Mouse (Mus musculus) liver, embryonic 12.5 days (tissue): ENCODE measurements around the gene Prdm1. TPM values are rescaled to one million over a fixed set of nuclear protein-coding genes. Genes with fewer than 3 reads are reported as not detected.

ENCODE experiments used
- ATAC-seq: fragments of 200-750 bp; cut with Nextera tagmentation; 2 replicates; pipeline ENCODE4 v1.8.0; 2017; ENCODE audit warnings: moderate number of reproducible peaks, mild to moderate bottlenecking, moderate library complexity
- H3K27ac ChIP-seq: fragments of 300-500 bp; sonication (generic); 2 replicates; pipeline ENCODE4 v1.5.1; 2016; ENCODE audit warnings: mild to moderate bottlenecking
- H3K27me3 ChIP-seq: fragments of 300-500 bp; sonication (generic); replicated peaks from 2 replicates; pipeline ENCODE4 v1.6.1; 2016; ENCODE audit warnings: mild to moderate bottlenecking, moderate library complexity
- H3K36me3 ChIP-seq: fragments of 300-500 bp; sonication (generic); 2 replicates; pipeline ENCODE4 v1.6.1; 2016; ENCODE audit warnings: mild to moderate bottlenecking, moderate library complexity
- H3K4me1 ChIP-seq: fragments of 300-500 bp; sonication (generic); 2 replicates; pipeline ENCODE4 v1.6.1; 2016
- H3K4me2 ChIP-seq: fragments of 300-500 bp; sonication (generic); 2 replicates; pipeline ENCODE4 v1.6.1; 2016; ENCODE audit warnings: mild to moderate bottlenecking, moderate library complexity
- H3K4me3 ChIP-seq: fragments of 300-500 bp; sonication (generic); 2 replicates; pipeline ENCODE4 v1.5.1; 2016; ENCODE audit warnings: mild to moderate bottlenecking, moderate library complexity
- H3K9ac ChIP-seq: fragments of 300-500 bp; sonication (generic); 2 replicates; pipeline ENCODE4 v1.6.1; 2016; ENCODE audit warnings: mild to moderate bottlenecking, moderate library complexity
- H3K9me3 ChIP-seq: fragments of 300-500 bp; sonication (generic); replicated peaks from 2 replicates; pipeline ENCODE4 v1.6.1; 2016; ENCODE audit warnings: mild to moderate bottlenecking, moderate library complexity
- WGBS: fragments of 180-500 bp; shearing (Covaris S2); methylation state at CpG from one replicate; pipeline ENCODE4 v1.1.7; 2016; ENCODE audit not compliant: insufficient replicate concordance; 5-methylcytosine and 5-hydroxymethylcytosine counted together
- polyA plus RNA-seq: library from polyadenylated mRNA; unstranded; fragments of >200 nt; fragmentation: Nextera tagmentation; extraction: Ambion mirVana; gene quantifications from 2 replicates; pipeline ENCODE4 v1.2.1, GENCODE M21; 2016

Gene Prdm1
- polyA plus RNA-seq, 1 experiment from 2014 or later, result 0.41 TPM

DNA sequence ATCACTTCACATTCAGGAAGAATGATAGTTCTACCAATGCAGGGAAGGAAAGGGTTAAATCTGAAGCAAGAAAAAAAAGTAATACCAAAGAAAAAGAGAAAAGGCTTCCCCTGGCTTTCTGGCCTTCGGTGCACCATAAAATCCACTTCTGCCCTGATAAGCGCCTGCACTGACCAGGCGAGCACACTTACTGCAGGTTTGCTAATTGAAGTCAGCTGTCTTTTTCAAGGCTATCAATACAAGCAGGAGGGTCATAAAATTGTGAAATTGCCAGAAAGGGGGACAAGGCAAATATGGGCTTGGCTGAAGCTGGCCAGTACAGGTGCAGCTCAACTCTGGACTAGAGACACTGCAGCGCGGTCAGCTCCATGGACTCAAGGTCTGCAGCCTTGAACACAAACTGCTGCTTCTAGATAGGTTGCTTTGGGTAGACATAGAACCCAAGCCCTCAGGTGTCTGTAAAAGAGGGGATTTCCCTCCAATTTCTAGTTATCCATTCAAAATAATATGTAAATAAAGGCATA lies 37.3 kb downstream of the Prdm1 start:
- whole genome bisulfite sequencing, result 74% methylated on average over 5 of the region's 5 CpGs
- no peak overlapping the region for H3K27ac ChIP-seq
- ATAC-seq, result no peak

GRCm38 (mm10) chr10:44487132-44487531 lies 41.2 kb downstream of the Prdm1 start:
- Histone ChIP-seq H3K36me3 (no peaks in the 10 kb centered on the region), H3K4me2 (no peak overlapping the region), H3K27me3 (no peaks in the 10 kb centered on the region; the same call in 1 of the 2 replicates), H3K4me3 (no peak overlapping the region), H3K4me1 (no peaks in the 10 kb centered on the region), H3K9me3 (no peaks in the 10 kb centered on the region), H3K9ac (no peak overlapping the region), H3K27ac (no peak overlapping the region)
- ATAC-seq, result no peak
- 80% methylated on average over 10 of the region's 11 CpGs for WGBS

More for the DNA sequence above, 37.3 kb downstream of the Prdm1 start:
- H3K36me3 ChIP-seq, result no peaks in the 10 kb centered on the region
- no peaks in the 10 kb centered on the region; the same call in 1 of the 2 replicates for H3K27me3 ChIP-seq
- H3K4me1 ChIP-seq, result no peaks in the 10 kb centered on the region
- H3K9ac ChIP-seq, result no peak overlapping the region
- H3K4me3 ChIP-seq, result no peak overlapping the region
- H3K4me2 ChIP-seq, result no peak overlapping the region
- no peaks in the 10 kb centered on the region for H3K9me3 ChIP-seq

DNA sequence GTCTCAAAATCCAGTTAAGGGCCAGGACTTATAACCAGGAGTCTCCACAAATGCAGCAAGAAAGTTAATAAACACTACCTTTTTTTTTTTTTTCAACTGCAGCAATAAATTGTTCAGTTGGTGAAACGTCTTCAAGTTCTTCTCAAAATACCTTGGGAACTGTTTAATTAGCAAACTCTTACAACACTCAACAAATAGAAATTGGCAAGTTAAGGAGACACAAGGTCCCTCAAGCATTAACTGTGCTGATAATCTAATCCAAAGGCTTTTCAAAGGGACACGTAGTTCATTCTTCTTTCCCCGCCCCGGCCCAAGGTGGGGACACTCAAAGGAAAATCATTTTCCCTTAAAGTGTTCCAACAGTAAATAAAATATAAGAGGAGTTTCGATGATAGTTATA lies 44.2 kb downstream of the Prdm1 start:
- H3K9me3 ChIP-seq, result no peaks in the 10 kb centered on the region
- no peaks in the 10 kb centered on the region for H3K4me1 ChIP-seq
- no peak overlapping the region for H3K27ac ChIP-seq
- H3K9ac ChIP-seq, result no peak overlapping the region
- H3K4me2 ChIP-seq, result no peak overlapping the region
- WGBS, result 68% methylated on average over 5 of the region's 5 CpGs
- no peak for ATAC-seq
- H3K36me3 ChIP-seq, result no peaks in the 10 kb centered on the region
- H3K27me3 ChIP-seq, result peaks cover 11% of the 10 kb centered on the region
- H3K4me3 ChIP-seq, result no peak overlapping the region

- Histone ChIP-seq H3K9ac (no peak overlapping the region), H3K4me3 (no peak overlapping the region), H3K4me1 (no peaks in the 10 kb centered on the region), H3K27me3 (peaks cover 16% of the 10 kb centered on the region), H3K36me3 (no peaks in the 10 kb centered on the region), H3K27ac (no peak overlapping the region), H3K4me2 (no peak overlapping the region), H3K9me3 (no peaks in the 10 kb centered on the region)
- no peak for ATAC-seq
- 55% methylated on average over 6 of the region's 6 CpGs for WGBS
Observed at GRCm38 (mm10) chr10:44483116-44483515, 45.2 kb downstream of the Prdm1 start.

GRCm38 (mm10) chr10:44481379-44481778 lies 46.9 kb downstream of the Prdm1 start:
- Histone ChIP-seq H3K36me3 (no peaks in the 10 kb centered on the region), H3K27ac (no peak overlapping the region), H3K4me3 (no peak overlapping the region), H3K4me2 (no peak overlapping the region), H3K4me1 (no peaks in the 10 kb centered on the region), H3K9ac (no peak overlapping the region), H3K27me3 (peaks cover 18% of the 10 kb centered on the region), H3K9me3 (no peaks in the 10 kb centered on the region)
- 83% methylated on average over 5 of the region's 5 CpGs for WGBS
- ATAC-seq, result no peak

GRCm38 (mm10) chr10:44479286-44479685 lies 49.0 kb downstream of the Prdm1 start:
- Histone ChIP-seq H3K4me1 (no peaks in the 10 kb centered on the region), H3K4me2 (no peak overlapping the region), H3K36me3 (no peaks in the 10 kb centered on the region), H3K27me3 (peaks cover 18% of the 10 kb centered on the region), H3K4me3 (no peak overlapping the region), H3K27ac (no peak overlapping the region), H3K9ac (no peak overlapping the region), H3K9me3 (no peaks in the 10 kb centered on the region)
- ATAC-seq, result no peak
- 62% methylated on average over 6 of the region's 6 CpGs for WGBS

DNA sequence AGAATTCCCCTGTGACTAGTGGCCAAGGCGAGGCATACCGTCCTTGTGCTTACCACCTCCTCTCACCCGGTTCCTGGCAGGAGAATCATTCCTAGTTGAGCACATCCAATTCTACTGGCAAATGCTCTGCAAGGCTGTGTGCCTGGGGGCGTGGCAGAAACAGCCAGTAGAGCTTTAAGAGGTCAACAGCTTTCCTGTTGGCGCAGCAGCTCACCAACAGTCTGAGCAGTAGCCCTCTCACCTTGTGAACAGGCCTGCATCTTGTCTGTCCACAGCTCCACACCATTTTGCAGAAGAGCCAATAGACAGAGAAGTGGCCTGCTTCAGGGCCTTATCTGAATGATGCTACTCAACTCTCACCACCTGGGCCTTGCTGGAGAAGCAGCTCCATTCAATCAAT lies 50.2 kb downstream of the Prdm1 start:
- Histone ChIP-seq H3K27ac (no peak overlapping the region), H3K9me3 (no peaks in the 10 kb centered on the region), H3K9ac (no peak overlapping the region), H3K36me3 (no peaks in the 10 kb centered on the region), H3K4me2 (no peak overlapping the region), H3K4me1 (no peaks in the 10 kb centered on the region), H3K4me3 (no peak overlapping the region), H3K27me3 (peaks cover 18% of the 10 kb centered on the region)
- WGBS, result 51% methylated on average over 5 of the region's 5 CpGs
- no peak for ATAC-seq

DNA sequence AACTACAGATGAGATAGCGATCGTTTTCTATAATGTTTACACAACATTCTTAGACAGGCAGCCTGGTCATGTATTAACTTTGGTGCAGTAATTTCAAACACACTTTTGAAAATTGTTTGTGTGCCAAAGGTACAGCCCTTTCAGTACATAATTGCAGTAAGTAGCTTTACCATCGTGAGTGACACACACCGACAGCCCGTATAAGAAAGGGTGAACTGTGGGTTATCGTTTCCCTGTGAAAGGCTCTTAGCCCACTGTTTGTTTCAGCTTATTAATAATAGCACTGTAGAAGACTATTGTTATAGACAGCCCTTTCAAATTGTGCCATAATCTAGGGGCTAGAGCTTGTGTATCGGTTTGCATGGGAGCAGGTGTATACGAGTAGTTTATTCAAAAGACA lies 51.1 kb downstream of the Prdm1 start:
- no peak for ATAC-seq
- WGBS, result 80% methylated on average over 8 of the region's 8 CpGs
- H3K4me2 ChIP-seq, result no peak overlapping the region
- peaks cover 18% of the 10 kb centered on the region for H3K27me3 ChIP-seq
- H3K27ac ChIP-seq, result no peak overlapping the region
- H3K36me3 ChIP-seq, result no peaks in the 10 kb centered on the region
- no peak overlapping the region for H3K9ac ChIP-seq
- no peak overlapping the region for H3K4me3 ChIP-seq
- no peaks in the 10 kb centered on the region for H3K9me3 ChIP-seq
- no peaks in the 10 kb centered on the region for H3K4me1 ChIP-seq

- H3K4me3 ChIP-seq, result no peak overlapping the region
- no peaks in the 10 kb centered on the region for H3K9me3 ChIP-seq
- ATAC-seq, result no peak
- H3K27me3 ChIP-seq, result peaks cover 16% of the 10 kb centered on the region
- H3K9ac ChIP-seq, result no peak overlapping the region
- H3K4me2 ChIP-seq, result no peak overlapping the region
- H3K36me3 ChIP-seq, result no peaks in the 10 kb centered on the region
- no peak overlapping the region for H3K27ac ChIP-seq
- H3K4me1 ChIP-seq, result no peaks in the 10 kb centered on the region
- 70% methylated on average over 13 of the region's 13 CpGs for WGBS
Observed at GRCm38 (mm10) chr10:44476523-44476922, 51.8 kb downstream of the Prdm1 start.

DNA sequence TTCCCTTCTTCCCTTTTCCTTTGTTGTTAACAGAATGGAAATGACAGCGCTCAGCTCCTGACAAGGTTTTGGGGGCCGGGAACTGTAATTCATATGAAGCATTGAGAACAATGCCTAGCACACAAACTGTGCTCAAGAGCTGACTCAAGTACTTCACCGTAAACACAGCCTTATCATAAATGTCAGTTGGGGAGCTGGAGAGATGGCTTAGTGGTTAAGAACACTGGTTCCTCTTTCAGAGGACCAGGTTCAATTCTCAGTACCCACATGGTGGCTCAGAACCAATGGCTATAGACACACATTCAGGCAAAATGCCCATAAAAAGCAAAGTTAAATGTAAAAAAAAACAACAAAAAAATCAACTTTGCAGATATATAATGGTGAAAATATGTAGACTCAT lies 52.9 kb downstream of the Prdm1 start:
- no peak overlapping the region for H3K4me2 ChIP-seq
- H3K27ac ChIP-seq, result no peak overlapping the region
- H3K9ac ChIP-seq, result no peak overlapping the region
- H3K27me3 ChIP-seq, result peaks cover 12% of the 10 kb centered on the region; the same call in 1 of the 2 replicates
- WGBS, result 45% methylated on average over 3 of the region's 3 CpGs
- no peak for ATAC-seq
- H3K36me3 ChIP-seq, result no peaks in the 10 kb centered on the region
- no peak overlapping the region for H3K4me3 ChIP-seq
- H3K9me3 ChIP-seq, result no peaks in the 10 kb centered on the region
- no peaks in the 10 kb centered on the region for H3K4me1 ChIP-seq

DNA sequence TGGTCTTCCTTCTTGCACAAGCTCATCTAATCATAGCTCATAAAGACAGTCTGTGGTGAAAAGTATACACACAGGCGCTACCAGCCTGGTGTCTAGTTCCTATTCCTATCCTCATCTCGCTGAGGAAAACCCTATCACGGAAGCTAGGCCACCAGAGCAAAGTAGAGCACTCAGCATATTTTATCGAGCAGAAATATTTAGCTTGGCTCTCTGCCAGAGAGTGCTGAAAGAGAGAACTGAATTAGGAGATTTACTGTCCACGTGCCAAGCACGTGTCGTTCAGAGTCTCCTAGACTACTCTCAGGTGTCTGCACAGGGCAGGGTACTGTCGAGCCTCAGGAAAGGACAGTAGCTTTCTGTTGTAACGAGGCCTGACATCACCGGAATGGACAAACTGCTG lies 54.0 kb downstream of the Prdm1 start:
- H3K27me3 ChIP-seq, result peaks cover 7% of the 10 kb centered on the region; the same call in 1 of the 2 replicates
- no peaks in the 10 kb centered on the region for H3K4me1 ChIP-seq
- no peaks in the 10 kb centered on the region for H3K9me3 ChIP-seq
- 65% methylated on average over 10 of the region's 10 CpGs for WGBS
- no peak overlapping the region for H3K4me3 ChIP-seq
- no peak overlapping the region for H3K27ac ChIP-seq
- no peak for ATAC-seq
- no peaks in the 10 kb centered on the region for H3K36me3 ChIP-seq
- no peak overlapping the region for H3K4me2 ChIP-seq
- no peak overlapping the region for H3K9ac ChIP-seq

DNA sequence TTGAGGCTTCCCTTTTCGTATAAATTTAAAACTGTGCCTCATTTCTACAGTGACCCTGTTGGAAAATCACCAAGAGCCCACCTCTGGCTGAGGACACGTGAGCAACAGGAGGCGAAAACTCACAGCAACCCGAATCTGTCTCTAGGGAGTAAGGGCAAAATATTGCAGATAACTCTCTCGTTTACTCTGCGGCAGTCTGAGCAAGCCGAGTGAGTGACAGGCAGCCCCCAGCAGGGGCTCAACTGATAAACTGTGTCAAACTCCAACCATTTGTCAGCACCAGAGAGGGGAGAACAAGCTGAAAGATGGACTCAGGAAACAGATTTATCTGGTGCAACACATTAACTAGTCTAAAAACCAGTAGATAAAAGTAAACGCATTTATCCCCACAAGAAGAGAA lies 62.7 kb downstream of the Prdm1 start:
- peaks cover 36% of the 10 kb centered on the region for H3K27me3 ChIP-seq
- 2% methylated on average over 8 of the region's 8 CpGs for WGBS
- ATAC-seq, result peak; percentile 67; the same call in 1 of the 2 replicates

DNA sequence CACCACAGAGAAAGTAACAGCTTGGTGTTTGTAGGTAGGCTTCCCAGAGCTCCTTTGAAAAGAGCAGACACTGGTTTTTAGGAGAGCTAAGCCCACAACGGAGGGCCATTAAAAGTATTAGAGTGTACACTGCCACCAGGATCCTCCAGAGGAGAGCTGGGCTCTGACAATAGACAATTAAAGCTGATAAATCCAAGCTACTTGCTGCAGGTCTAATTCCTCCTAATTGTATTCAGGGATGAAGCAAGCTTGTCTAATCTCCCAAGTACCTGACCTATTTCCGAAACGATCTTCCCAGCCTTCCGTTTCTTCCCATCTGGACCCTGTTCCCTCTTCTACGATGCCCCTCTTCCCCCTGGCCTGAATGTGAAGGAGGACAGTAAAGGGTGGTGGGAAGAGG lies 63.7 kb downstream of the Prdm1 start:
- H3K4me3 ChIP-seq, result no peak overlapping the region
- H3K36me3 ChIP-seq, result no peaks in the 10 kb centered on the region
- WGBS, result 64% methylated on average over 5 of the region's 5 CpGs
- no peaks in the 10 kb centered on the region for H3K9me3 ChIP-seq
- no peak overlapping the region for H3K27ac ChIP-seq
- peak overlapping the region; percentile 47; the same call in 1 of the 2 replicates for H3K4me2 ChIP-seq
- no peak for ATAC-seq
- H3K27me3 ChIP-seq, result peaks cover 38% of the 10 kb centered on the region
- H3K4me1 ChIP-seq, result peaks cover 38% of the 10 kb centered on the region
- no peak overlapping the region for H3K9ac ChIP-seq

More for the DNA sequence above, 62.7 kb downstream of the Prdm1 start:
- Histone ChIP-seq H3K36me3 (no peaks in the 10 kb centered on the region), H3K27ac (no peak overlapping the region), H3K4me2 (peak overlapping the region; percentile 47), H3K9me3 (no peaks in the 10 kb centered on the region), H3K4me3 (peak overlapping the region; percentile 9; the same call in 1 of the 2 replicates), H3K4me1 (peaks cover 34% of the 10 kb centered on the region), H3K9ac (no peak overlapping the region)
